Mouse (Mus musculus) liver, embryonic 14.5 days (tissue): ENCODE measurements around the gene Gpr157. TPM values are rescaled to one million over a fixed set of nuclear protein-coding genes. Genes with fewer than 3 reads are reported as not detected.

Source experiments
- ATAC-seq: fragments of 200-750 bp; cut with Nextera tagmentation; 2 replicates; pipeline ENCODE4 v1.8.0; 2017; ENCODE audit warnings: moderate number of reproducible peaks, mild to moderate bottlenecking, moderate library complexity; ENCODE audit not compliant: insufficient read depth
- DNase-seq, 3 experiments: peaks; one replicate each; pipeline ENCODE4 v3.0.0-alpha.2; 2012 to 2013; ENCODE audit warnings: low read depth in 3 of 3, low spot score in 3 of 3
- H3K27ac ChIP-seq: fragments of 300-500 bp; sonication (generic); 2 replicates; pipeline ENCODE4 v1.5.1; 2014; ENCODE audit warnings: moderate library complexity, mild to moderate bottlenecking, control low read depth, inconsistent platforms
- H3K27me3 ChIP-seq: fragments of 300-500 bp; sonication (generic); 2 replicates; pipeline ENCODE4 v1.6.1; 2014; ENCODE audit warnings: mild to moderate bottlenecking, low read length, moderate library complexity; ENCODE audit not compliant: control insufficient read depth, insufficient read depth
- H3K36me3 ChIP-seq: fragments of 300-500 bp; sonication (generic); replicated peaks from 2 replicates; pipeline ENCODE4 v1.6.1; 2014; ENCODE audit warnings: low read depth; ENCODE audit not compliant: control insufficient read depth, insufficient read depth
- H3K4me1 ChIP-seq, 2 experiments: fragments of 200-500 bp in 1 of 2; fragments of 300-500 bp in 1 of 2; sonication (generic) in 1 of 2; replicated peaks; 2 replicates each; pipeline ENCODE4 v1.6.1; 2012 to 2014; ENCODE audit warnings: antibody characterized with exemption in 1 of 2, inconsistent platforms in 1 of 2, low read length in 1 of 2; ENCODE audit not compliant: control insufficient read depth in 2 of 2, insufficient read depth in 2 of 2
- H3K4me2 ChIP-seq: fragments of 300-500 bp; sonication (generic); 2 replicates; pipeline ENCODE4 v1.6.1; 2014; ENCODE audit warnings: low read depth, mild to moderate bottlenecking, control low read depth, moderate library complexity
- H3K4me3 ChIP-seq, 2 experiments: fragments of 200-500 bp in 1 of 2; fragments of 300-500 bp in 1 of 2; sonication (generic) in 1 of 2; 2 replicates each; pipeline ENCODE4 v1.5.1; 2012 to 2014; ENCODE audit warnings: low read depth in 2 of 2, low read length in 2 of 2, mild to moderate bottlenecking in 2 of 2, control low read depth in 1 of 2, inconsistent platforms in 1 of 2, moderate library complexity in 1 of 2; ENCODE audit not compliant: insufficient read depth in 1 of 2
- H3K9ac ChIP-seq: fragments of 300-500 bp; sonication (generic); replicated peaks from 2 replicates; pipeline ENCODE4 v1.6.1; 2014; ENCODE audit warnings: mild to moderate bottlenecking, control low read depth, moderate library complexity
- H3K9me3 ChIP-seq: fragments of 300-500 bp; sonication (generic); 2 replicates; pipeline ENCODE4 v1.6.1; 2016; ENCODE audit warnings: low read length, mixed read lengths; ENCODE audit not compliant: control insufficient read depth
- CTCF ChIP-seq: IDR thresholded peaks from 2 replicates; pipeline ENCODE4 v1.5.1; 2016; ENCODE audit warnings: antibody characterized with exemption, low read depth, control low read depth
- EP300 ChIP-seq: IDR thresholded peaks from 2 replicates; pipeline ENCODE4 v1.6.1; 2016; ENCODE audit warnings: antibody characterized with exemption, low read depth
- WGBS: fragments of 180-500 bp; shearing (Covaris S2); extraction: QIAGEN DNeasy Blood & Tissue Kit; methylation state at CpG from one replicate; pipeline ENCODE4 v1.1.7; 2014; ENCODE audit not compliant: insufficient replicate concordance; 5-methylcytosine and 5-hydroxymethylcytosine counted together
- polyA plus RNA-seq, 2 experiments: library from polyadenylated mRNA; depleted of rRNA in 1 of 2; stranded (reverse) in 1 of 2; unstranded in 1 of 2; fragments of >200 nt; fragmentation: Nextera tagmentation in 1 of 2; extraction: Ambion mirVana in 1 of 2; gene quantifications; 2 replicates each; pipeline versions ENCODE4 v1.2.1 to v1.2.3; 2012 to 2014

Gpr157 gene
- polyA plus RNA-seq, 2 experiments: 0.05 to 0.25 TPM

DNA sequence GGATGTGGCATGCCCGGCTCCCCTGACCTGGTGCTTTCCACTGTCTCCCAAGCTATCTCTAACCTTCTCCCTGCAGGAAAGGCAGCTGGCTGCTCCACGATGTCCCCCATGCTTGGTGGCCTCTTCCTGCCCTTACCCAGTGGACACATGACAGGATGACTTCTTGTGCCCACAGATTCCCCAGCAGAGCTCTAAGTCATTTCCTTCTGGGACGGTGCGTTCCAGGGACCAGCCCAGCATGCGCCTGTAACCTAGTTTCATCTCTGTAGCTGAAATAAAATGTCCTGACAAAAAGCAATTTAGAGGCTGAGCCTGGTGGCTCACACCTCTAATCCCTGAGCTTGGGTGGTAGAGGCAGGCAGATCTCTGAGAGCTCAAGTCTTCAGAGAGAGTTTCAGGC is 19.5 kb downstream of the Gpr157 start:
- Histone ChIP-seq H3K27ac (no peak overlapping the region), H3K4me3 (no peak overlapping the region), H3K9ac (no peak overlapping the region), H3K27me3 (no peaks in the 10 kb centered on the region), H3K4me2 (no peak overlapping the region), H3K4me1 (no peaks in the 10 kb centered on the region; a peak in 1 of 4 replicates), H3K9me3 (no peaks in the 10 kb centered on the region), H3K36me3 (no peaks in the 10 kb centered on the region)
- ATAC-seq (no peak), DNase-seq (no peak)
- no peak for TF ChIP-seq CTCF
- no peak for TF ChIP-seq EP300
- WGBS: 42% methylated on average over 5 of the region's 5 CpGs

DNA sequence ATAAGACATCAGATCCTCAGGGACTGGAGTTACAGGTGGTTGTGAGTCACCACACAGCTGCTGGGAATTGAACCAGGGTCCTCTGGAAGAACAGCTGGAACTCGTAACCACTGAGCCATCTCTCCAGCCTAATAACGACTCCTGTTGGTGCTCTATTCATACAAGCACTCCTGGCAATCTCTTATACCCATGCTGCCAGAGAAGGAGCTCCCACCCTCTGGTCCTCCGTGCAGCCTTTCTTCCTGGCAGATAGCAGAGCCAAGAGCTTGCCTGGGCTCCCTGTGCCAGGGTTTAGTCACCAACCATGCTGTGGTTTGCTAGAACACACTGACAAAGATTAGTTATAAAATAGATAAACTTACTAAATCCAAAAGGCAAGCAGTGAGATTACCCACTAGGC is 22.5 kb downstream of the Gpr157 start:
- Histone ChIP-seq H3K27me3 (no peaks in the 10 kb centered on the region), H3K9me3 (no peaks in the 10 kb centered on the region), H3K4me1 (no peaks in the 10 kb centered on the region; a peak in 1 of 4 replicates), H3K9ac (no peak overlapping the region), H3K4me3 (no peak overlapping the region), H3K4me2 (no peak overlapping the region), H3K36me3 (no peaks in the 10 kb centered on the region), H3K27ac (no peak overlapping the region)
- no peak for ATAC-seq
- no peak for DNase-seq
- no peak for TF ChIP-seq CTCF
- TF ChIP-seq EP300: no peak
- 44% methylated on average over 3 of the region's 3 CpGs for WGBS

DNA sequence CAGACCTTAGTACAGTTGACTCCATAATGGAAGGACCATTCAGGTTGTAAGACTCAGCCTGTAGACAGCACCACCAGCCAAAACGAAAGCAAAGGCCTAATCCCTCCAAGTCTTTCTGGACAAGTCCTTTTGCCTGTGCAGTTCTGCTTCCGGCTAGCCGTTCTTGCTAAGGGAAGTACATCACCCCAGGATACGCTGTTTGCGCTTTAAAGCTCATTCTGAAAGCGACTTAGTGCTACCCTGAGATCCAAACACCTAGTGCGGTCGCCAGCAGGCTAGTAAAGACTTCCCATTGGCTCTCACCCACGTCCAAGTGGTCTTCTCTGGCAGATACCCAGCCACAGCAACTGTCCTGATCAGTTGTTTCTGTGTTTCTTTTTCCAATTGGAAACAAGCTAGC is 23.2 kb downstream of the Gpr157 start:
- DNase-seq (no peak), ATAC-seq (no peak)
- no peak overlapping the region for H3K27ac ChIP-seq
- no peaks in the 10 kb centered on the region for H3K27me3 ChIP-seq
- H3K36me3 ChIP-seq: no peaks in the 10 kb centered on the region
- H3K9me3 ChIP-seq: no peaks in the 10 kb centered on the region
- no peak overlapping the region for H3K4me2 ChIP-seq
- H3K4me1 ChIP-seq: no peaks in the 10 kb centered on the region; a peak in 1 of 4 replicates
- H3K4me3 ChIP-seq: no peak overlapping the region
- TF ChIP-seq CTCF (no peak), EP300 (no peak)
- 61% methylated on average over 9 of the region's 9 CpGs for WGBS
- no peak overlapping the region for H3K9ac ChIP-seq

DNA sequence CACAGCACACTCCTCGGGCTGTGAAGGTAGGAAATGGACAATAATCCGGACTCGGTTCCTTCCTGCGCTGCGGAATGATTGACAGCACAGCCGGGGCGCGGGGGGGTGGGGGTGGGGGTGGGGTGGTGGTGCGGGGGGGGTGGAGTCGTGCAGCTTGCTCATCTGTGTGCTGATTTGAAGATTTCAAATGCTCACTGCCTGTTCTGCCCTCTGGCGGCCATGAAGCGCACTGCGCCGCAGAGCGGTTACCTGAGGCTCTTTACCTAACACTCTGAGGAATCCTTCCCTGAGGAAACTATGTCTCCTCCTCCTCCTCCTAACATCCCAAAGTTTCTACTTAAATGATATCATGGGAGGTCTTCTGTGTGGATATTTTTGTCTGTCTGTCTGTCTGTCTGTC is 25.7 kb downstream of the Gpr157 start:
- under 1% methylated on average over 15 of the region's 15 CpGs for WGBS
- Histone ChIP-seq H3K36me3 (no peaks in the 10 kb centered on the region), H3K4me1 (peaks cover 0 to 2% of the 10 kb centered on the region in 2 experiments; a peak in 2 of 4 replicates), H3K9me3 (no peaks in the 10 kb centered on the region), H3K27ac (no peak overlapping the region), H3K9ac (no peak overlapping the region), H3K27me3 (no peaks in the 10 kb centered on the region), H3K4me2 (no peak overlapping the region; the same call in 1 of the 2 replicates), H3K4me3 (no peak overlapping the region)
- DNase-seq: no peak
- no peak for TF ChIP-seq EP300
- TF ChIP-seq CTCF: peak; percentile 86
- ATAC-seq: no peak

DNA sequence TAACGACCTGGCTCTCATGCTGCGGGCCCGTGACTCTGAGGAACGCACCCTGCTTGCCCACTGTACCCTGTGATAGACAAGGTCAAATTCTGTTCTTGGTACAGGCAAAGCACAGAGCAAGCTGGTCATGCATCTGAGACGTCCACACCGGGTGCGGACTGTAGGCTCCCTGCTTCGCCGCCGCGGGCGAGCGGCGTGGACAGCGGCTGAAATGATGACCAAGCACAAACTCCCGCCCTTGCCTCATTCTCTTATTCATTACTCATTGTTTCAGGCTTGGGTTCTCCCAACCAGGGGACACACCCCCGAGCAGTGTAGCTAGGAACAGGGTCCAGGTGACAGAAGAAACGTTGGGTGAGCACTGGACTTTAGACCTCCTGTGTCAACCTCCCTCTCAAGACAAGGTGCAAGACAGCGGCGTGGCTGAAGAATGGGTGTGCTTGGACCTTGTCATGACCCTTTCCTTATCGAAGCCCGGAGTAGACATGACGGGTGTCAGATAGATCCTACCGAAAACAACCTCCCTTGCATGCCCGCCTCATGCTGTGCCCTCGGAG is 27.4 kb downstream of the Gpr157 start:
- H3K27me3 ChIP-seq: no peaks in the 10 kb centered on the region
- DNase-seq (no peak), ATAC-seq (no peak)
- H3K27ac ChIP-seq: no peak overlapping the region
- H3K4me1 ChIP-seq: peaks cover 0 to 2% of the 10 kb centered on the region in 2 experiments; a peak in 2 of 4 replicates
- TF ChIP-seq EP300: no peak
- no peak for TF ChIP-seq CTCF
- H3K4me2 ChIP-seq: no peak overlapping the region
- no peak overlapping the region for H3K4me3 ChIP-seq
- no peaks in the 10 kb centered on the region for H3K9me3 ChIP-seq
- 80% methylated on average over 26 of the region's 26 CpGs for WGBS
- H3K36me3 ChIP-seq: no peaks in the 10 kb centered on the region
- no peak overlapping the region for H3K9ac ChIP-seq
